Mouse (Mus musculus): Measurements from ENCODE around the gene Shq1.

Shq1 gene

DNA sequence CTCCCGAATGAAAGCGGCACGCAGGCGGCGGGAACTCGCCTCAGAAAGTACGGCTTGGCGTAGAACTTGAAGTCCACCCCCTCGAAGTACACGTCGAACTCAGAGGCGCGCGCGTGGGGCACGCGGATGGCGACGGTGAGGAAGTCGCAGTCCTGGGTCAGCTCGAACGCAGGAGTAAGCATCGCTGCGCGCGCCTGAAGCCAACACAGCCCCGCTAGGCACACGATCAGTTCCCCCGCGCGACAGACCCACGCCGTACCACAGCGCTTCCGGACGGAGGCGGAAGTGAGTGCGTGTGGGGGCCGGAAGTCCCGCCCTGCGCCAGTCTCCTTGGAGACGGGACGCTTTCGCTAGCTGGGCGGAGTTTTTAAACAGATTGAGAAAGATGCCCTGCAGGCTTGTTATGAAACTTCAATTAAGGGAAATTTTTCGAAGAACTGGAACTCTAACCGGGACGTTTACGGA lies at the start of gene Shq1:
Gene Shq1, minus strand, starts transcription at position 278 of the 465 bp plus-strand sequence.
- in situ Hi-C loops (cut with MboI; ENCODE audit: low pct_unique_long_range_greater_than_20kb in 1 of 2, low sequenced_read_pairs in 2 of 2, unreplicated experiment in 1 of 2), result loop anchor here (25.0 kb wide), 1 partner anchor 191 kb away; no protein-coding TSS in a partner anchor

DNA sequence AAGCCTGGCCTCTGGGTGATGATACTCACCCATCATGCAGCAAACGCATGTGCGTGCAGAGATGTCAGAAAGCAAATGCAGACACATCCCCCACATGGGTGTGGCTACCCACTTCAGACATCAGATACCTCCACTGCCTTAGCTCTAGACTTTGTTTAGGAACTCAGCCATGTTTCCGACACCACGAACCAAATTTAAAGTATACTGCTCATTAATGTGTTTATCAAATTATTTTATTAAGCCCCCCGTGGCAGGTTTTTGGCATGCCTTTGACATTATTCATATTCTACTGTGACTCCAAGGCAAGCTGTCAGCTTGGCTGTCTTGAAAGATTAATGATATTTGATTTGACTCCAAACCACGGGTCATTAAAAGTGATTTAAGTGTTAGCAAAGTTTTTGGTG lies 49.1 kb upstream of the Shq1 start:
- in situ Hi-C loops (cut with MboI; ENCODE audit: low pct_unique_long_range_greater_than_20kb in 1 of 2, low sequenced_read_pairs in 2 of 2, unreplicated experiment in 1 of 2), result no loop called here

DNA sequence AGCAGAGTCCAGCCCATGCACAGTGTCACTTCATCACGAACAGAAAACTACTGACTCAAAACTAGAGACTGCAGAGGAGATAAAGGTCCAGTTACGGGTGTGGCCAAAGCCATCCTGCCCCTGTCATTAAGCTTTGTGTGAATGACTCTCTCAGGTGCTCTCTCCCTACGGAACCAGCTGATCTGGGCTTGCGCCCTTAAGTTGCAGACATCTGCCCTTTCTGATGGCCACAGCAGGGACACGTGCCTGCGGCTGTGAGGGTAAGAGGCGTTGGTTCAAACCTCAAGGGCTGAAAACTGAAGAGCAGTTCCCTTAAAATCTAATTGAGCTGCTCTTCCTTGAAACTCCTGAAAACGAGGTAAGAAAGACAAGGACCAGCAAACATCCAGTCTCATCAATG lies 45.9 kb upstream of the Shq1 start:
- in situ Hi-C loops (cut with MboI; ENCODE audit: low pct_unique_long_range_greater_than_20kb in 1 of 2, low sequenced_read_pairs in 2 of 2, unreplicated experiment in 1 of 2), result no loop called here

DNA sequence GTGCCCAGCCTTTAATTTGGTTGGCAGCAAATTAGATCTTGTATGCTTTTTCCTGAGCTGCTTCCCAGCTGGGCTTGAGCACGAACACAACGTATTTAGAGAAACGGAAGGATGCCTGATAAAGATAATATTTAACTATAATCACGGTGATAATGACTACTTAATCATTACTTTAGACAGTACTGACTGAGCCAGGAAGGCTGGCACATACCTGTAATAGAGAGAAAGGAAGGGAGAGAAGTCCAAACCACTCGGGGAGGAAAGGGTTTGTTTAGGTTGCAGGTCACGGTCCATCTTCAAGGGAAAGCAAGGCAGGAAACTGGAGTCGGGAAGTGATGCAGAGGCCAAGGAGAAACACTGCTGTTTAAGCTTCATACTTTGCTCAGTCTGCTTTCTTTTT lies 45.2 kb upstream of the Shq1 start:
- in situ Hi-C loops (cut with MboI; ENCODE audit: low pct_unique_long_range_greater_than_20kb in 1 of 2, low sequenced_read_pairs in 2 of 2, unreplicated experiment in 1 of 2), result no loop called here

DNA sequence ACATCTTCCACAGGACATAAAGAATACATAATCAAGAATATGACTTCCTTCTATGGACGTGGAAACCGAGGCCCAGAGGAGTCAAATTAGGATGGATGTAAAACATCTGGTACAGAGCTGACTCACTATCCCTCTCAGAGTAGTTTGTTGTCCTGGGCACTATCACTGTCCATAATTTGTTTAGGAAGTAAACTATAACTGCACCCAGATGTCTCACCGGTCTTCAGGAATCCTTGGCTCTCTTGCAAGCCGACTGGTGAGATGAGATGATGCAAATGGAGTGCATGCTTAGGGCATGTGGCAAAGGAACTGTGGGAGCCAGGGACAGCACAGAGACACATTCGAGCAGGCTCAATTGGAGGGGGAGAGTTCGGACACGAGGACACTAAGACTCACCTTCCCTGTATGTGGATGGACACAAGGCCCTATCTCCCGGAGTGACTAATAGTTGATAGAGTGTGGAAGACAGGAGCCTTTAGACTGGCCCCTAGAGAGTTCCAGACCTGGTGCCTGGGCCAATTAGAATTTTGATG lies 44.4 kb upstream of the Shq1 start:
- in situ Hi-C loops (cut with MboI; ENCODE audit: low pct_unique_long_range_greater_than_20kb in 1 of 2, low sequenced_read_pairs in 2 of 2, unreplicated experiment in 1 of 2), result no loop called here

DNA sequence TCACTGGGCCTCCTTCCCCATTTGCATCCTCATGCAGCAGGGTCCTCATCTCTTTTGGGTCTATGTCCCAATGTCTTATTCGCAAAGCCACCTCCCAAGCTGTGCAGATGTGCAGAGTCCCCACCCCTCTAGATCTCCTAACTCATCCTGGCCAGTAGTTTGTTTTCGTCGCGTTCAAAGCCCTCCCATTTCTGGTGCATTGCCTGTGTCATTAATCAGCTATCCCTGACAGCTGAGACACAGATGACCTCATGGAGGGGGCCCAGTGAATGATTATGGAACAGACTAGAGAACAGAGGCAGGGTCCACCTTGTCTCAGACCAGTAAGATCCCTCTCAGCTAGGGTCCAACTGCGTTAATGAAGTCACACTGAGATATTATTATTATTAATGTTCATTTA lies 39.9 kb upstream of the Shq1 start:
- in situ Hi-C loops (cut with MboI; ENCODE audit: low pct_unique_long_range_greater_than_20kb in 1 of 2, low sequenced_read_pairs in 2 of 2, unreplicated experiment in 1 of 2), result no loop called here

DNA sequence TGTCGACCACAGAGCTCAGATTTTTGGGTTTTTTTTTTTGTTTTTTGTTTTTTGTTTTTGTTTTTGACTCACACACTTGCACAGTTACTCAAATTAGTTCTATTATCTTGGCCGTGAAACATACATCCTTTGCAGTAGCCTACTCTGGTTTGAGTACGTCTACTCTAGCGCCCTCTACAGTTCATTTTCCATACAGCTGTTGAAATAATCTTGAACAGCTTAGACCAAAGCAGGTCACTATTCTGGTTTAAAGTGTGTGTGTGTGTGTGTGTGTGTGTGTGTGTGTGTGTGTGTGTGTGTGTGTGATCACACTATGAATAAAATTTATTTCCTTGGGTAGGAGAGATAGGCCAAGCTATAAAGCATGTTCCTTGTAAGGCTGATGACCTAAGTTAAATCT lies 39.2 kb upstream of the Shq1 start:
- in situ Hi-C loops (cut with MboI; ENCODE audit: low pct_unique_long_range_greater_than_20kb in 1 of 2, low sequenced_read_pairs in 2 of 2, unreplicated experiment in 1 of 2), result no loop called here

DNA sequence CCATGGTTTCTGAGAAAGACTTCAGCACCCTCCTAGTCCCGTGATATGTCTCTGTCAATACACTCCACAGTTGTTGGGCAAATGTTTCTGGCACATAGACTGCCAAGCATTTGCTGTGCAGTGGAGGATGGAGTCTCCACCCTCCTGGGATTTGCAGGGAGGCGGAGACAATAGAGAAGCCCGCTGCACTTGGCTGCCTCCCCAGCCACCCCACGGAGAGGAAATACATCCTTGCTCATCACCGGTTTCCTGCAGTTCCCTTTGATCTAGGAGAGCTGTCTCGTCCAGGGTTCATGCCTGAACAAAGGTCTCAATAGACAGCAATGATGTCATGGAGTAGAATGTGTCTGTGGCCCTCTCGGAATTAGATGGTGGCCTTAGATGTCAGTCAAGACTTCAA lies 38.5 kb upstream of the Shq1 start:
- in situ Hi-C loops (cut with MboI; ENCODE audit: low pct_unique_long_range_greater_than_20kb in 1 of 2, low sequenced_read_pairs in 2 of 2, unreplicated experiment in 1 of 2), result no loop called here

DNA sequence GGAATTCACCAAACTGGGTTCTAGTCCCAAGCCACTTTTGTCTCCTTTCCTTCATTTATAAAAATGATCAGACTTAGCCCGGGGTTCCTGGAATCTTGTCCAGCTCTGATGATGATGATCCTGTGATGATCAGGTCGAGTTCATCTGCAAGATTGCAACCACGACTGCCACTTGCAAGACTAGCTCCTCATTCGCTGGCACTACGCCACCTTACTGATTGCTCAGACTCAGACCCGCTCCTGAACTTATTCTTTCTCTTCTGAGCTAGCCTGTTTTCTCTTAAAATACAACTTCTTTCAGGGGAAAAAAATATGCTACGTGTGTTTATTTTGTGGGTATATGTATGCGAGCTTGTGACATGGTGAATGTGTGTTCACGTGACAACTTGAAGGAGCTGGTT lies 38.0 kb upstream of the Shq1 start:
- in situ Hi-C loops (cut with MboI; ENCODE audit: low pct_unique_long_range_greater_than_20kb in 1 of 2, low sequenced_read_pairs in 2 of 2, unreplicated experiment in 1 of 2), result no loop called here

DNA sequence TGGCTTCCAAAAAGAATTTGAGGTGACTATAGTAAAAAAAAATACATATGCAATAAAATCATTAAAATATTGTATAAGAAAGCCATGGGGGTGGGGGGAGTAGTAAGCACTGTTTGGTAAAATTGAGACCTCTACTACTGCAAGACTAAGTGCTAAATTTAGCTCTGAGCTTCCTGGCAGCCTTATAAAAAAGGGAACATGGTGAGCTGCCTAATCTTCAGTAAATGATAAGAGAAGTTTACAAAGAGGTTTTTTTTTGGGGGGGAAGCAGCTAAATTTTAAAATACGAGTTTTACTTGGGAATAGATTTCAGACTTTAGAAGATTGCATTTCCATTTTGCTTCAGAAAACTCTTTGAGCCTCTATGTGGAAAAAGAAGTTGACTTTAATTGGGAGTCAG lies 37.3 kb upstream of the Shq1 start:
- in situ Hi-C loops (cut with MboI; ENCODE audit: low pct_unique_long_range_greater_than_20kb in 1 of 2, low sequenced_read_pairs in 2 of 2, unreplicated experiment in 1 of 2), result no loop called here

DNA sequence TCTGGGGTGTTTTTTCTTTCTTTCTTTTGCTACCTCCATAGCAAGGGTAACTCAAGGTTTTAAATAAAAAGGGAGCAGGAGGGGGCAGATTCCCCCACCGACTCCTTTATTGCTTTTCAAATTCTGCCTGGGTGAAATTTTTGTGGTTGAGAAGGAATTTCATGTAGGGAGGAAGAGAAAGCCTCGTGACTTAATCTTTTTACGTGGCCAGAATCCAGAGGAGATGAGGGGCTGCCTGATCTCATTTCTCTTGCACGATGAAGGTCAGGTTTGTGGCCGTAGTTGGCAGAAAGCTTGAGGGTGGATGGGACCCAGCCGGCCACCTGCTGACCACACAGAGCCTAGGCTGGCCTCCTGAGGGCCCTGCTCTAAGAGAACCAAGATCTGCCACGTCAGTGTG lies 36.6 kb upstream of the Shq1 start:
- in situ Hi-C loops (cut with MboI; ENCODE audit: low pct_unique_long_range_greater_than_20kb in 1 of 2, low sequenced_read_pairs in 2 of 2, unreplicated experiment in 1 of 2), result no loop called here

DNA sequence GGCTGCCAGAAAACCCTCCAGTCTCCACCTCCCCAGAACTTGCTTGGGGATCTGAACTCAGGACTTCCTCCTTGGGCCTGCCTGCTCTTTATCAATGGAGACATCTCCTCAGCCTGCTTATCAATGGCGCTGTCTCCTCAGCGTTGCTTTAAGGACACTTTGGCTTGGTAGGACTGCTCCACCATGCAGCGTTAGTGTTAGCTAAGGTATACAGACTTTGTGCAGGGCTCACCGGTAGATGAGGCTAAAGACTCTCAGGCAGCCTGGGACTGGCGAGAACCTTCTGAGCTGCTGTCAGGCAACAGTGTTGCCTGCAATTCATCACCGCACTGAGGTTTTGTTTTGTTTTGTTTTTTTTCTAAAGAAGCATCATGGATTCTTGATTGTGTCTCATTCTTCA lies 35.9 kb upstream of the Shq1 start:
- in situ Hi-C loops (cut with MboI; ENCODE audit: low pct_unique_long_range_greater_than_20kb in 1 of 2, low sequenced_read_pairs in 2 of 2, unreplicated experiment in 1 of 2), result no loop called here

DNA sequence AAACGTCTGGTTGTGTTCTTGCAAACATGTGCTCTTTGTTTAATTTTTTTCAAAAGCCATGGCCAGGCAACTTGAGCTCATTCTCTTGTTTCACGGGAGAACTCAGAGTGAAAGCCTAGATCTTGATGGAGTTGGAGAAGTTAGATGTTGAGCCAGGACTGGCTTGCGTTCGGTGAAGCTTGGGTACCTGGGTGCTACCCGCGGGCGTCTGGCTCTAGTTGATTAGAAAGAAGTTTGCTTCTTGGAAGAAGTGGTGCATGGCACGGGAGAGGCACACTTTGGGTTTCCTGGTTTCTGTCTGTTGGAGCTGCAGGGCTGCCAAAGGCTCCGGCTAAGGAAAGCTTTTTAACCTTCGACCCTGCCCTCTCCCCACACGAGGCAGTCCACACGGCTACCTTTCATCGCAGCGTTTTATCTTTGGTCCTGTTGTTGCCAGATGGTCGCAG lies 34.4 kb upstream of the Shq1 start:
- in situ Hi-C loops (cut with MboI; ENCODE audit: low pct_unique_long_range_greater_than_20kb in 1 of 2, low sequenced_read_pairs in 2 of 2, unreplicated experiment in 1 of 2), result no loop called here

DNA sequence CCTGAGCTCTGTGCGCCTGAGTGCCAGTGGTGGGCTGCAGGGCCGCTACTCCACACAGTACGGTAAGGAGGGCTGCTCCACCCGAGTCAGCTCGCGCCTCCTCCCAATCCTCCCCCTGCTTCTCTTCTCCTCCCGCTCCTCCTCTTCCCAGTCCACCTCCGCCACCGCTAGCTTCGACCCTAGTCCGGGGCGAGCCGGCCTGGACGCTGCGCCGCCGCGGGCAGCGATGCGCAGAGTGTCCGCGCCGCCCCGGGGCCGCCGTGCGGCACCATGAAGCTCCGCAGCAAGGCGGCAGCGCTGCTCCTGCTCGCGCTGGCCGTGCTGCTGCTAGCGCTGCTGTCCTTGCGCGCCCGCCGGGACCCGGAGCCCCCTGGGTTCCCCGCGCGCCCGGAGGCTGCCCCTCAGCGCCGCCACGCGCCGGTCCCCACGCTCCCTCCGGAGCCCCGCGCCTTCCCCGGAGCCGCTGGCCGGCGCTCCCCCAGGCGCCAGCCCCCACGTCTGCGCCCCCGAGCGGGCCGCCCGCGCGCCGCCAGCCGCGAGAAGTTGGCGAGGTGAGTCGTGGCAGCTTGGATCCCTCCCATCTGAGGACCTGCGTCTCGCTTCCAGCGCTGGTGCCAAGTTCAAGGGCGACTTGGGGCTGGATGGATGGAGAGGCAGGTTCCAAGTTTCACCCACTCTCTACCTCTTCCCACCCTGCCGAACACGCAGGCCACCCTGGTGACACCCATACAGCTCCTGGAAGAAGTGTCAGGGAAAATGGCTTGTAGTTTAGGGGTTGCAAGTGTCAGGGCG lies 33.8 kb upstream of the Shq1 start, which contains the start of gene Gxylt2:
Gene Gxylt2, plus strand, starts transcription at position 161 of the 792 bp plus-strand sequence.
- in situ Hi-C loops (cut with MboI; ENCODE audit: low pct_unique_long_range_greater_than_20kb in 1 of 2, low sequenced_read_pairs in 2 of 2, unreplicated experiment in 1 of 2), result no loop called here

DNA sequence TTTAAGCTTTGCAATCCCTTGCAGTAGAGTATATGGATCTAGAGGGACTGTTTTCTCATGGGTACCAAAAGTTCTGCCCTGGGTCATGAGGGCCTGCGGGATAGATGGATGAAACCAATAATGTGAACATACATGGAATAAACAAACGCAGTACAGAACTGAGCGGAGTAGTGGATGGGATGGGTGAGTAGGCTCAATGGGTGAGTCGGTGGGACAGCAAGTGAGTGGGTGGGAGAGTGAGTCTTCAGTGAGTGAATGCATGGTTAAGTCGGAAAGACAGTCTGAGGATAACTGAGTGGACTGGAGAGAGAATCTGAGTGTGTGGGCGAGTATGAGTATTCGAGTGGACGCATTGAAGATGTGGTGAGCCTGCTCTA lies 33.2 kb upstream of the Shq1 start:
- in situ Hi-C loops (cut with MboI; ENCODE audit: low pct_unique_long_range_greater_than_20kb in 1 of 2, low sequenced_read_pairs in 2 of 2, unreplicated experiment in 1 of 2), result no loop called here

DNA sequence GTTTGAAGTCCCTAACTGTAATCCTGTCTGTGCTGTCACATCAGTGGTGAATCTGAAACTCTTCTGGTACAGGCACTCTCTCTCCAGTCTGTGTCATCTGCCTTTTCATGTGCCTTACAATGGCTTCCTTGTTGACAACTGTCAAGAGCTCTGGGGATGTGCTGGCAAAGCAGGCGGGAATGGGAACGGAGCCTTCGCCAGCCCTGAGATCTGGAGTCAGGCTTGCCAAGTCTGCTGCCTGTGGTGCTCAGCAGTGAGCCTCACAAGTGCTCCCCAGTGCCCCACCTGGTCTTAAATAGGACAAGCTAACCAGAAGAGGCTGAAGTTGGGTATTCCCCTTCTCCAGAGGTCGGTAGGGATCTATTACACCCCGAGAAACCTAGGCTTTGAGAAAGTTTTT lies 29.8 kb upstream of the Shq1 start:
- in situ Hi-C loops (cut with MboI; ENCODE audit: low pct_unique_long_range_greater_than_20kb in 1 of 2, low sequenced_read_pairs in 2 of 2, unreplicated experiment in 1 of 2), result no loop called here

DNA sequence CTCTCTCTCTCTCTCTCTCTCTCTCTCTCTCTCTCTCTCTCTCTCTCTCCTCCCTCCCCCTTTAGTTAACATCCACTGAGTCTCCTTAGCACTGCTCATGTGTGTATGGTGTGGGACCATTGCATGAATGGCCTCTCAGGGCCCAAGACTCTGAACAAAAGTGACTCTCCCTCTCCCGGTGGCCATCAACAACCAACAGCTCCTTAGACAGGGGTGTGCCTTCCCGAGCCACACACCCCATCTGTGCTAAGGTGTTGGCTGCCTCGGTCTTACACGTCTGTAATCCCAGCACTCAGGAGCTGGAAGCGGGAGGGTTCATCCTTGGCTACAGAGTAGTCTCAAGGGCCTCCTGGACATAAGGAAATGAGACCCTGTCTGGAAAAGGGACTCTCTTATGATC lies 29.0 kb upstream of the Shq1 start:
- in situ Hi-C loops (cut with MboI; ENCODE audit: low pct_unique_long_range_greater_than_20kb in 1 of 2, low sequenced_read_pairs in 2 of 2, unreplicated experiment in 1 of 2), result no loop called here

DNA sequence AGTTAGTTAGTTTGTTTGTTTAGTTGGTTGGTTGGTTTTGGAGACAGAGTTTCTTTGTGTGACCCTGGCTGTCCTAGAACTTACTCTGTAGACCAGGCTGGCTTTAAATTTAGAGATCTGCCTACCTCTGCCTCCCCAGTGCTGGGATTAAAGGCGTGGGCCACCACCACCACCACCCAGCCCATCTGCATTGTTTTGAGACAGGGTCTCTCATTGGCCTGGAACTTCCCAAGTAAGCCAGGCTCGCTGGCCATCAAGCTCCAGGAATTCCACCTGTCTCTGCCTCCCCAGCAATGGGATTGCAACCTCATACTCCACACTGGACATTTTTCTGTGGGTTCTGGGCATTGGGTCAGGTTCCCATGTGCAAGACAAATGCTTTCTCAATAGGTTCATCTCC lies 15.4 kb upstream of the Shq1 start:
- in situ Hi-C loops (cut with MboI; ENCODE audit: low pct_unique_long_range_greater_than_20kb in 1 of 2, low sequenced_read_pairs in 2 of 2, unreplicated experiment in 1 of 2), result no loop called here

DNA sequence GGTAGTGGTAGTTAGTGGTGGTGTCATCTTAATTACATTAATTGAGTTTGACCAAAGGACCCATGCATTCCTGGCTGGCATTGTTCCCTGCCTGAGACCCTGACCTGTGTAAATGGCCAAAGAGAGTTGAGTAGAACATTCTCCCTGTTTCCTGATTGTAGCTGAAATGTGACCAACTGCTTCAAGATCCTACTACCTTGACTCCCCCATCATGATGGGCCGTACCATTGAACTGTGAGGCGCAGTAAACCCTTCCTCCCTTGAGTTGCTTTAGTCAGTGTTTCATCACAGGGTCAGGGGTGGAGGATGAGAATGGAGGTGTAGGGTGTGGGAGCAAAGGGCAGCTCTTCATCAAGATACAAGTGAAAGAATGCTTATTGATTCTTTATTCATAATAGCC lies 7.7 kb upstream of the Shq1 start:
- in situ Hi-C loops (cut with MboI; ENCODE audit: low pct_unique_long_range_greater_than_20kb in 1 of 2, low sequenced_read_pairs in 2 of 2, unreplicated experiment in 1 of 2), result no loop called here

DNA sequence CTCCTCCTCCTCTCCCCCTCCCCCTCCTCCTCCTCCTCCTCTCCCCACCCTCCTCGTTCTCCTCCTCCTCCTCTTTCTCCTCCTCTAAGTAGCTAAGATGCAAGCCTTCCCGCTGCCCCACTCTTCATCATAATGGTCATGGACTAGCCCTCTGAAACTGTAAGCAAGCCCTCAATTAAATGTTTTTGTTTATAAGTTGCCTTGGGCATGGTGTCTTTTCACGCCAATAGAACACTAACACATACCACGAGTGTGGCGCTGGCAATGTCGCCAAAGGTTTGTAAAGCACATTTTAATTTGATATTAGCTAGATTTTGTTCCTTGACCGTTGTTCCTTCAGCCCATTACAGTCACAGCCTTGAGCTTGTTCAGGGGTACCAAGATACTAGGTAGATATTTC lies 5.5 kb upstream of the Shq1 start:
- in situ Hi-C loops (cut with MboI; ENCODE audit: low pct_unique_long_range_greater_than_20kb in 1 of 2, low sequenced_read_pairs in 2 of 2, unreplicated experiment in 1 of 2), result no loop called here
